Mouse (Mus musculus): ENCODE data around the gene Ccdc51.

GRCm38 (mm10) chr9:109052490-109053260 lies 29.6 kb upstream of the Ccdc51 start:
- peak; percentile 64 for TF ChIP-seq POLR2A (IDR thresholded peaks at IDR 0.05; ENCODE audit: low read depth, low read length)
- TF ChIP-seq CTCF (IDR thresholded peaks at IDR 0.05; ENCODE audit: extremely low read depth, insufficient read depth, insufficient read length, insufficient replicate concordance), result no peak

All from spleen, adult 2 months (tissue).